In the genomic region with DNA sequence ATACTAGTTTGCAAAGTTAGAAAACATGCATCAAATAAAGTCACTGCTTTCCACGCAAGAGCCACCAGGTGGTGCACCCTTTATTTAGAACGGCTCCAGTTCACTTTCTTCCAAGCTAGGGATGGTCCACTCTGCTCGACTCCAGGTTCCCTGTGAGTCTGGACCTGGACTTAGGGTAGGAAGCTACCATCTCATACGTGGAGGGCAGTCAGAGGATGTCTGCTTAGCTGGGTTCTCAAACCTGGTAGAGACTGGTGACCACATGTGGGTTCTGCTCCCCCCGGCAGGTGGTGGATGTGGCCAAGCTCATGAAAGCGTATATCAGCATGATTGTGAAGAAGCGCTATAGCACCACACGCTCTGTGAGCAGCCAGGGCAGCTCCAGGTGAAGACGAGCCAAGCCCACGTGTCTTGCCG, we compare ENCODE assay signal across 8 mouse cellular contexts. TPM values are rescaled to one million over a fixed set of nuclear protein-coding genes. Genes with fewer than 3 reads are reported as not detected.
DNase-seq lines count a peak whose midpoint lies in the region; ATAC-seq lines count a peak whose summit lies in the region.

No protein-coding gene starts in this region.

- H3K27ac ChIP-seq in forebrain, embryonic 16.5 days (ENCODE audit: low read length) = no peak overlapping the region

- H3K9me3 ChIP-seq in forebrain, embryonic 16.5 days (ENCODE audit: control insufficient read depth, low read length) = peaks cover 12% of the 10 kb centered on the region

- no peak overlapping the region for H3K9ac ChIP-seq in forebrain, embryonic 16.5 days (replicated peaks; ENCODE audit: low read depth, low read length)

- H3K4me1 ChIP-seq in forebrain, embryonic 16.5 days (replicated peaks; ENCODE audit: control insufficient read depth, insufficient read depth, low read length) = no peaks in the 10 kb centered on the region

- peaks cover 13% of the 10 kb centered on the region for H3K36me3 ChIP-seq in forebrain, embryonic 16.5 days (ENCODE audit: control insufficient read depth, insufficient read depth)

- H3K4me2 ChIP-seq in forebrain, embryonic 16.5 days (ENCODE audit: low read length) = no peak overlapping the region

- no peak for ATAC-seq in forebrain, embryonic 16.5 days

- H3K4me3 ChIP-seq in forebrain, embryonic 16.5 days (replicated peaks; ENCODE audit: low read length) = no peak overlapping the region

- WGBS in forebrain, embryonic 16.5 days = 92% methylated on average over 11 of the region's 11 CpGs

- H3K27me3 ChIP-seq in forebrain, embryonic 16.5 days (replicated peaks; ENCODE audit: control insufficient read depth, insufficient read depth, low read length) = no peaks in the 10 kb centered on the region

- peak; percentile 90 for DNase-seq in heart, adult 11 months
- no peak for DNase-seq in heart, adult 8-10 months (ENCODE audit: low spot score)
- peak; percentile 27 to 30 for DNase-seq in thymus, postnatal 36 days
- DNase-seq in thymus, postnatal 10 days (ENCODE audit: low spot score in 2 of 2) = no peak
- DNase-seq in kidney, postnatal 14 days = peak; percentile 52
- no peak for DNase-seq in gastrocnemius, adult 18-20 months (ENCODE audit: low spot score)
- DNase-seq in adrenal gland, postnatal 25 days = no peak

RNA-seq across cellular contexts. Expression of gene Retreg1, which starts 31.1 kb away (rescaled TPM):
- total RNA-seq in heart, adult 8-10 months (2022) = 100 to 1,000 TPM; 197 to 344 (median 283) TPM
- polyA plus RNA-seq in forebrain, embryonic 16.5 days (2015; fragmentation: Nextera tagmentation; extraction: Ambion mirVana) = 6.6 and 8.2 TPM in 2 replicates
- 100 to 1,000 TPM; 171 to 293 TPM for total RNA-seq in gastrocnemius, adult 18-20 months (2021)
- total RNA-seq in adrenal gland, postnatal 25 days (2021) = 30.1 and 40.7 TPM in 2 replicates

Comparison
In these comparisons a context has a peak if more than half of its experiments do, and no peak if none do; other contexts are left out.
1. DNase-seq: peak in heart, adult 11 months (single experiment), thymus, postnatal 36 days (2 of 2) and kidney, postnatal 14 days (single experiment); none in heart, adult 8-10 months (single experiment), thymus, postnatal 10 days (0 of 2), gastrocnemius, adult 18-20 months (single experiment) and adrenal gland, postnatal 25 days (single experiment).